Mouse (Mus musculus) kidney, postnatal 36 days (tissue): ENCODE results near the gene Tnfrsf1a.

Experiments
- DNase-seq, 2 experiments: peaks; one replicate each; pipeline ENCODE4 v3.0.0; 2021 to 2022; ENCODE audit warnings: mixed read lengths in 2 of 2

Tnfrsf1a gene

GRCm38 (mm10) chr6:125323547-125323946, 25.6 kb upstream of the Tnfrsf1a start:
- no peak for DNase-seq

- peak in 1 of 2 experiments; percentile 44 for DNase-seq
Measured at GRCm38 (mm10) chr6:125325337-125325736, 23.8 kb upstream of the Tnfrsf1a start.

GRCm38 (mm10) chr6:125328243-125328642, 20.9 kb upstream of the Tnfrsf1a start:
- peak; percentile 60 to 85 for DNase-seq

GRCm38 (mm10) chr6:125330626-125331326, 18.4 kb upstream of the Tnfrsf1a start:
- peak; percentile 96 to 98 for DNase-seq

- no peak for DNase-seq
Measured at GRCm38 (mm10) chr6:125333112-125333899, 15.9 kb upstream of the Tnfrsf1a start.

GRCm38 (mm10) chr6:125334356-125334755, 14.8 kb upstream of the Tnfrsf1a start:
- no peak for DNase-seq

- no peak for DNase-seq
Measured at GRCm38 (mm10) chr6:125338791-125339660, 10.1 kb upstream of the Tnfrsf1a start.

- DNase-seq: peak in 1 of 2 experiments; percentile 62
Measured at GRCm38 (mm10) chr6:125340244-125340643, 8.9 kb upstream of the Tnfrsf1a start.

- DNase-seq: no peak
Measured at GRCm38 (mm10) chr6:125342198-125342597, 7.0 kb upstream of the Tnfrsf1a start.

GRCm38 (mm10) chr6:125344084-125344483, 5.1 kb upstream of the Tnfrsf1a start:
- DNase-seq: peak; percentile 59 to 62

GRCm38 (mm10) chr6:125344866-125345265, 4.3 kb upstream of the Tnfrsf1a start:
- DNase-seq: no peak

- DNase-seq: no peak
Measured at GRCm38 (mm10) chr6:125345625-125346024, 3.5 kb upstream of the Tnfrsf1a start.

GRCm38 (mm10) chr6:125346029-125346428, 3.1 kb upstream of the Tnfrsf1a start:
- DNase-seq: peak; percentile 65 to 78

GRCm38 (mm10) chr6:125349575-125350230, 541 bp downstream of the Tnfrsf1a start:
- DNase-seq: peak; percentile 81 to 84

GRCm38 (mm10) chr6:125350231-125350994, 1.3 kb downstream of the Tnfrsf1a start:
- peak in 1 of 2 experiments; percentile 60 for DNase-seq

- no peak for DNase-seq
Measured at GRCm38 (mm10) chr6:125350995-125351324, 1.8 kb downstream of the Tnfrsf1a start.

- DNase-seq: peak; percentile 57 to 72
Measured at GRCm38 (mm10) chr6:125351368-125352045, 2.3 kb downstream of the Tnfrsf1a start.

- DNase-seq: no peak
Measured at GRCm38 (mm10) chr6:125352046-125352384, 2.9 kb downstream of the Tnfrsf1a start.

GRCm38 (mm10) chr6:125352811-125353210, 3.6 kb downstream of the Tnfrsf1a start:
- DNase-seq: no peak

- no peak for DNase-seq
Measured at GRCm38 (mm10) chr6:125353221-125353620, 4.1 kb downstream of the Tnfrsf1a start.

GRCm38 (mm10) chr6:125353655-125354054, 4.5 kb downstream of the Tnfrsf1a start:
- no peak for DNase-seq
